In genomic region chr17:78916899-78917298, GRCm38 (mm10) we compare ENCODE assay signal across 9 mouse cellular contexts. TPM values are rescaled to one million over a fixed set of nuclear protein-coding genes. Genes with fewer than 3 reads are reported as not detected.
DNase-seq lines count a peak whose midpoint lies in the region; ATAC-seq and TF ChIP-seq lines count a peak whose summit lies in the region.
"Had no signal": no experiment of that assay in that cellular context is flagged by ENCODE, and none has a peak within 500 bp of the region (broad histone marks: within the 10 kb centered on the region; RNA-seq: fewer than 3 reads in every experiment).

No protein-coding gene starts in this region.

- H3K36me3 ChIP-seq in heart, embryonic 15.5 days = peaks cover 31% of the 10 kb centered on the region
- peaks cover 7 to 8% of the 10 kb centered on the region in 2 experiments for H3K36me3 ChIP-seq in MEL (ENCODE audit: control insufficient read depth in 1 of 2, insufficient read depth in 2 of 2, low read length in 2 of 2)
- peaks cover 40% of the 10 kb centered on the region for H3K36me3 ChIP-seq in hindbrain, embryonic 10.5 days
- H3K36me3 ChIP-seq in midbrain, embryonic 11.5 days (ENCODE audit: control insufficient read depth, insufficient read depth, low read length) = peaks cover 10% of the 10 kb centered on the region

- TF ChIP-seq CTCF in MEL (IDR thresholded peaks at IDR 0.05 in 2 of 3, conservative IDR thresholded peaks at IDR 0.05 in 1 of 3; ENCODE audit: control insufficient read depth in 1 of 3, insufficient read depth in 1 of 3, low read depth in 2 of 3, low read length in 3 of 3, poor library complexity in 1 of 3, severe bottlenecking in 1 of 3) = no peak

- H3K9ac ChIP-seq in heart, embryonic 15.5 days = peak overlapping the region; percentile 77
- peak overlapping the region; percentile 76 for H3K9ac ChIP-seq in MEL (ENCODE audit: control insufficient read depth, low read depth, low read length, poor library complexity, severe bottlenecking)
- H3K9ac ChIP-seq in midbrain, embryonic 11.5 days (ENCODE audit: low read length) = peak overlapping the region; percentile 81

- peak overlapping the region; percentile 69 for H3K4me3 ChIP-seq in heart, embryonic 15.5 days
- H3K4me3 ChIP-seq in MEL (ENCODE audit: control insufficient read depth in 1 of 2, insufficient read depth in 1 of 2, low read depth in 2 of 2, low read length in 2 of 2) = peak overlapping the region; percentile 65
- H3K4me3 ChIP-seq in hindbrain, embryonic 10.5 days = peak overlapping the region; percentile 73
- peak overlapping the region; percentile 64 for H3K4me3 ChIP-seq in midbrain, embryonic 11.5 days (ENCODE audit: low read depth, low read length)

- H3K27me3 ChIP-seq in heart, embryonic 15.5 days = no peaks in the 10 kb centered on the region
- H3K27me3 ChIP-seq in MEL (ENCODE audit: control insufficient read depth in 1 of 2, insufficient read depth in 2 of 2, low read length in 2 of 2) = no peaks in the 10 kb centered on the region
- no peaks in the 10 kb centered on the region for H3K27me3 ChIP-seq in hindbrain, embryonic 10.5 days (ENCODE audit: insufficient read depth, poor library complexity, severe bottlenecking)
- no peaks in the 10 kb centered on the region for H3K27me3 ChIP-seq in midbrain, embryonic 11.5 days (ENCODE audit: control insufficient read depth, insufficient read depth, low read length)

- TF ChIP-seq RAD21 in MEL (IDR thresholded peaks at IDR 0.05; ENCODE audit: low read depth, low read length) = no peak

- no peak for TF ChIP-seq EP300 in MEL (IDR thresholded peaks at IDR 0.05; ENCODE audit: low read depth in 1 of 2, low read length in 2 of 2)

- TF ChIP-seq POLR2A in MEL (IDR thresholded peaks at IDR 0.05; ENCODE audit: control insufficient read depth in 1 of 2, insufficient read depth in 1 of 2, low read depth in 1 of 2, low read length in 2 of 2, poor library complexity in 1 of 2) = no peak

- peak overlapping the region; percentile 87 for H3K27ac ChIP-seq in heart, embryonic 15.5 days
- peak overlapping the region; percentile 53 for H3K27ac ChIP-seq in MEL (ENCODE audit: control insufficient read depth, low read depth, low read length)
- H3K27ac ChIP-seq in hindbrain, embryonic 10.5 days = peak overlapping the region; percentile 92
- peak overlapping the region; percentile 53 for H3K27ac ChIP-seq in midbrain, embryonic 11.5 days (ENCODE audit: low read depth, low read length)

- no peak for DNase-seq in heart, postnatal 10 days
- no peak for DNase-seq in MEL (ENCODE audit: low read depth, low spot score)
- DNase-seq in hindbrain, embryonic 10.5 days (ENCODE audit: low spot score) = no peak
- no peak for DNase-seq in midbrain, embryonic 11.5 days (ENCODE audit: low spot score, missing footprints)
- DNase-seq in B cell, adult 2 months = no peak
- no peak for DNase-seq in right cerebral cortex, postnatal 14 days
- no peak for DNase-seq in cerebellum, adult 8-10 months

- H3K4me2 ChIP-seq in heart, embryonic 15.5 days = peak overlapping the region; percentile 76
- H3K4me2 ChIP-seq in midbrain, embryonic 11.5 days = peak overlapping the region; percentile 78

- H3K79me2 ChIP-seq in MEL (ENCODE audit: control insufficient read depth, insufficient read depth, low read length, poor library complexity) = no peaks in the 10 kb centered on the region; the same call in 1 of the 2 replicates

- no peak for ATAC-seq in heart, embryonic 15.5 days (replicated peaks; ENCODE audit: insufficient number of reproducible peaks, insufficient read depth, low FRiP score, low read depth)
- ATAC-seq in midbrain, embryonic 11.5 days (ENCODE audit: low FRiP score) = peak; percentile 25; the same call in 1 of the 2 replicates

- peaks cover 16% of the 10 kb centered on the region for H3K4me1 ChIP-seq in heart, embryonic 15.5 days (replicated peaks)
- peaks cover 0 to 14% of the 10 kb centered on the region in 2 experiments; a peak in 3 of 4 replicates for H3K4me1 ChIP-seq in MEL (ENCODE audit: control insufficient read depth in 1 of 2, insufficient read depth in 2 of 2, low read length in 2 of 2)
- H3K4me1 ChIP-seq in hindbrain, embryonic 10.5 days (replicated peaks) = peaks cover 19% of the 10 kb centered on the region
- peaks cover 4% of the 10 kb centered on the region; the same call in 1 of the 2 replicates for H3K4me1 ChIP-seq in midbrain, embryonic 11.5 days (ENCODE audit: control insufficient read depth, insufficient read depth, low read length)

- intact Hi-C loops in heart, postnatal 10 days (cut with DNase I) = loop anchor here (5.0 kb wide), 1 partner anchor 80 kb away; the partner anchor contains the start of genes Gpatch11 and Heatr5b

- no peaks in the 10 kb centered on the region for H3K9me3 ChIP-seq in heart, embryonic 15.5 days (replicated peaks)
- no peaks in the 10 kb centered on the region for H3K9me3 ChIP-seq in MEL (replicated peaks; ENCODE audit: insufficient read depth, low read length)
- H3K9me3 ChIP-seq in hindbrain, embryonic 10.5 days = no peaks in the 10 kb centered on the region
- no peaks in the 10 kb centered on the region for H3K9me3 ChIP-seq in midbrain, embryonic 11.5 days (ENCODE audit: control insufficient read depth, low read length)

- WGBS in heart, embryonic 15.5 days = 3% methylated on average over 11 of the region's 11 CpGs
- WGBS in hindbrain, embryonic 10.5 days = 6% methylated on average over 11 of the region's 11 CpGs
- WGBS in midbrain, embryonic 11.5 days = 6% methylated on average over 11 of the region's 11 CpGs

TF ChIP-seq in MEL, 35 proteins besides CTCF, POLR2A, EP300 and RAD21 (continues in another document):
- no peak for TF ChIP-seq NRF1 (IDR thresholded peaks at IDR 0.05; ENCODE audit: insufficient read depth, low read depth, low read length, poor library complexity, severe bottlenecking)
- no peak for TF ChIP-seq ETS1 (IDR thresholded peaks at IDR 0.05; ENCODE audit: low read depth, low read length)
- no peak for TF ChIP-seq MXI1 (IDR thresholded peaks at IDR 0.05; ENCODE audit: low read depth, low read length)
- no peak for TF ChIP-seq SIN3A (IDR thresholded peaks at IDR 0.05; ENCODE audit: low read length)
- TF ChIP-seq GABPA (IDR thresholded peaks at IDR 0.05; ENCODE audit: low read depth, low read length) = no peak
- TF ChIP-seq SMC3 (IDR thresholded peaks at IDR 0.05; ENCODE audit: low read depth, low read length) = no peak
- no peak for TF ChIP-seq E2F4 (IDR thresholded peaks at IDR 0.05; ENCODE audit: borderline replicate concordance, low read depth, low read length)
- no peak for TF ChIP-seq JUND (IDR thresholded peaks at IDR 0.05; ENCODE audit: low read depth, low read length)
- no peak for TF ChIP-seq CHD1 (IDR thresholded peaks at IDR 0.05; ENCODE audit: low read depth, low read length)
- no peak for TF ChIP-seq MAFK (IDR thresholded peaks at IDR 0.05; ENCODE audit: borderline replicate concordance, low read depth, low read length)
- no peak for TF ChIP-seq BHLHE40 (IDR thresholded peaks at IDR 0.05; ENCODE audit: borderline replicate concordance, low read depth, low read length)
- TF ChIP-seq ZC3H11A (IDR thresholded peaks at IDR 0.05; ENCODE audit: low read depth, low read length) = no peak; the same call in 1 of the 2 replicates

RNA-seq across cellular contexts. Expression of gene Cebpzos, which starts 0.6 kb away (rescaled TPM):
- 74.8 and 89.6 TPM in 2 replicates for polyA plus RNA-seq in heart, embryonic 15.5 days (2015; fragmentation: Nextera tagmentation; extraction: Ambion mirVana)
- 10 to 100 TPM; 41.6 to 52.5 TPM for total RNA-seq in heart, postnatal 10 days (2021)
- 18.1 and 18.9 TPM in 2 replicates for total RNA-seq in MEL (2012; rRNA removed)
- polyA plus RNA-seq in MEL (2012; ENCODE audit: insufficient read depth in 1 of 2, insufficient read length in 2 of 2, low read depth in 1 of 2, low replicate concordance in 2 of 2, missing spikeins in 1 of 2) = 10 to 100 TPM in 1 of 2 experiments, not detected in 1; 30.2 TPM
- polyA plus RNA-seq in hindbrain, embryonic 10.5 days (2016; fragmentation: Nextera tagmentation; extraction: Ambion mirVana) = 111 and 118 TPM in 2 replicates
- 121 and 126 TPM in 2 replicates for polyA plus RNA-seq in midbrain, embryonic 11.5 days (2014; fragmentation: Nextera tagmentation; extraction: Ambion mirVana)

RNA-seq across cellular contexts. Expression of gene Sult6b1, which starts 10.1 kb away (rescaled TPM):
- polyA plus RNA-seq in heart, embryonic 15.5 days (2015; fragmentation: Nextera tagmentation; extraction: Ambion mirVana) = 0.14 and 0.16 TPM in 2 replicates
- not detected for total RNA-seq in heart, postnatal 10 days (2021)
- total RNA-seq in MEL (2012; rRNA removed) = not detected in 2 replicates
- under 1 TPM in 1 of 2 experiments, not detected in 1; 0.29 TPM for polyA plus RNA-seq in MEL (2012; ENCODE audit: insufficient read depth in 1 of 2, insufficient read length in 2 of 2, low read depth in 1 of 2, low replicate concordance in 2 of 2, missing spikeins in 1 of 2)
- polyA plus RNA-seq in hindbrain, embryonic 10.5 days (2016; fragmentation: Nextera tagmentation; extraction: Ambion mirVana) = 0.17 TPM in 1 of 2 replicates, not detected in the other
- not detected in 2 replicates for polyA plus RNA-seq in midbrain, embryonic 11.5 days (2014; fragmentation: Nextera tagmentation; extraction: Ambion mirVana)
- polyA plus RNA-seq: large intestine, adult 2 months had no signal

RNA-seq across cellular contexts. Expression of gene Cebpz, which starts 20.0 kb away (rescaled TPM):
- 27.2 and 33.3 TPM in 2 replicates for polyA plus RNA-seq in heart, embryonic 15.5 days (2015; fragmentation: Nextera tagmentation; extraction: Ambion mirVana)
- 10 to 100 TPM; 19.1 to 21.0 TPM for total RNA-seq in heart, postnatal 10 days (2021)
- 72.2 and 80.7 TPM in 2 replicates for total RNA-seq in MEL (2012; rRNA removed)
- 100 to 1,000 TPM in 1 of 2 experiments, 10 to 100 TPM in 1; 69.9 to 128 TPM for polyA plus RNA-seq in MEL (2012; ENCODE audit: insufficient read depth in 1 of 2, insufficient read length in 2 of 2, low read depth in 1 of 2, low replicate concordance in 2 of 2, missing spikeins in 1 of 2)
- 39.5 and 50.2 TPM in 2 replicates for polyA plus RNA-seq in hindbrain, embryonic 10.5 days (2016; fragmentation: Nextera tagmentation; extraction: Ambion mirVana)
- 63.9 and 64.8 TPM in 2 replicates for polyA plus RNA-seq in midbrain, embryonic 11.5 days (2014; fragmentation: Nextera tagmentation; extraction: Ambion mirVana)

RNA-seq across cellular contexts. Expression of gene Ndufaf7, which starts 20.0 kb away (rescaled TPM):
- 57.2 and 58.0 TPM in 2 replicates for polyA plus RNA-seq in heart, embryonic 15.5 days (2015; fragmentation: Nextera tagmentation; extraction: Ambion mirVana)
- total RNA-seq in heart, postnatal 10 days (2021) = 10 to 100 TPM; 51.6 to 53.1 TPM
- total RNA-seq in MEL (2012; rRNA removed) = 22.6 TPM in 2 replicates
- 10 to 100 TPM in 1 of 2 experiments, not detected in 1; 29.3 TPM for polyA plus RNA-seq in MEL (2012; ENCODE audit: insufficient read depth in 1 of 2, insufficient read length in 2 of 2, low read depth in 1 of 2, low replicate concordance in 2 of 2, missing spikeins in 1 of 2)
- 46.6 and 58.2 TPM in 2 replicates for polyA plus RNA-seq in hindbrain, embryonic 10.5 days (2016; fragmentation: Nextera tagmentation; extraction: Ambion mirVana)
- polyA plus RNA-seq in midbrain, embryonic 11.5 days (2014; fragmentation: Nextera tagmentation; extraction: Ambion mirVana) = 53.9 and 54.2 TPM in 2 replicates

RNA-seq across cellular contexts. Expression of gene Eif2ak2, which starts 34.5 kb away (rescaled TPM):
- 9.7 and 11.8 TPM in 2 replicates for polyA plus RNA-seq in heart, embryonic 15.5 days (2015; fragmentation: Nextera tagmentation; extraction: Ambion mirVana)
- total RNA-seq in heart, postnatal 10 days (2021) = 10 to 100 TPM; 13.3 to 13.9 TPM
- total RNA-seq in MEL (2012; rRNA removed) = 10.2 and 14.1 TPM in 2 replicates
- polyA plus RNA-seq in MEL (2012; ENCODE audit: insufficient read depth in 1 of 2, insufficient read length in 2 of 2, low read depth in 1 of 2, low replicate concordance in 2 of 2, missing spikeins in 1 of 2) = 10 to 100 TPM in 1 of 2 experiments, not detected in 1; 18.1 TPM
- polyA plus RNA-seq in hindbrain, embryonic 10.5 days (2016; fragmentation: Nextera tagmentation; extraction: Ambion mirVana) = 4.9 and 5.2 TPM in 2 replicates
- 4.0 and 4.4 TPM in 2 replicates for polyA plus RNA-seq in midbrain, embryonic 11.5 days (2014; fragmentation: Nextera tagmentation; extraction: Ambion mirVana)
